Mouse (Mus musculus): ENCODE results near the gene Gm20388. TPM values are rescaled to one million over a fixed set of nuclear protein-coding genes. Genes with fewer than 3 reads are reported as not detected.
A peak's percentile ranks its signal among the peaks of the same experiment; 100 is the strongest.

Gene Gm20388
- polyA plus RNA-seq, 1 experiment: 28.1 TPM

GRCm38 (mm10) chr8:124346852-124347523 is 4436.3 kb downstream of the Gm20388 start:
- no peak overlapping the region for H3K9ac ChIP-seq (ENCODE audit: low read depth, poor library complexity, severe bottlenecking)
- H3K27ac ChIP-seq (ENCODE audit: insufficient read depth, low read length): no peak overlapping the region

GRCm38 (mm10) chr8:124348087-124348486 is 4437.4 kb downstream of the Gm20388 start:
- no peak for TF ChIP-seq POLR2A (IDR thresholded peaks at IDR 0.05; ENCODE audit: insufficient read depth, low read length)
- no peak for TF ChIP-seq EP300 (IDR thresholded peaks at IDR 0.05; ENCODE audit: insufficient read depth, low read depth, low read length)
- no peak for TF ChIP-seq CTCF (IDR thresholded peaks at IDR 0.05; ENCODE audit: low read depth, low read length)
- no peaks in the 10 kb centered on the region for H3K9me3 ChIP-seq (replicated peaks; ENCODE audit: control insufficient read depth, insufficient read depth, low read length, poor library complexity, severe bottlenecking)
- 0 out of 2 replicates have a peak, but pooled peaks cover 3% of the 10 kb centered on the region for H3K36me3 ChIP-seq (ENCODE audit: control insufficient read depth, insufficient read depth, low read length, poor library complexity, severe bottlenecking)
- no peaks in the 10 kb centered on the region for H3K27me3 ChIP-seq (ENCODE audit: control insufficient read depth, insufficient read depth, low read length, poor library complexity, severe bottlenecking)
- H3K9ac ChIP-seq (ENCODE audit: low read depth, poor library complexity, severe bottlenecking): no peak overlapping the region
- no peak overlapping the region for H3K4me3 ChIP-seq (ENCODE audit: low read depth, low read length)
- H3K27ac ChIP-seq (ENCODE audit: insufficient read depth, low read length): no peak overlapping the region
- H3K4me1 ChIP-seq (ENCODE audit: control insufficient read depth, insufficient read depth, low read length): no peaks in the 10 kb centered on the region

More at GRCm38 (mm10) chr8:124346852-124347523, 4436.3 kb downstream of the Gm20388 start:
- H3K9me3 ChIP-seq (replicated peaks; ENCODE audit: control insufficient read depth, insufficient read depth, low read length, poor library complexity, severe bottlenecking): no peaks in the 10 kb centered on the region
- H3K36me3 ChIP-seq (ENCODE audit: control insufficient read depth, insufficient read depth, low read length, poor library complexity, severe bottlenecking): 0 out of 2 replicates have a peak, but pooled peaks cover 3% of the 10 kb centered on the region
- no peak overlapping the region for H3K4me3 ChIP-seq (ENCODE audit: low read depth, low read length)
- H3K27me3 ChIP-seq (ENCODE audit: control insufficient read depth, insufficient read depth, low read length, poor library complexity, severe bottlenecking): no peaks in the 10 kb centered on the region
- no peaks in the 10 kb centered on the region for H3K4me1 ChIP-seq (ENCODE audit: control insufficient read depth, insufficient read depth, low read length)
- TF ChIP-seq POLR2A (IDR thresholded peaks at IDR 0.05; ENCODE audit: insufficient read depth, low read length) (no peak), EP300 (IDR thresholded peaks at IDR 0.05; ENCODE audit: insufficient read depth, low read depth, low read length) (0 out of 2 replicates have a peak, but pooled peaks have one; percentile 12), CTCF (IDR thresholded peaks at IDR 0.05; ENCODE audit: low read depth, low read length) (peak; percentile 97)

- H3K4me3 ChIP-seq (ENCODE audit: low read depth, low read length): no peak overlapping the region
- H3K36me3 ChIP-seq (ENCODE audit: control insufficient read depth, insufficient read depth, low read length, poor library complexity, severe bottlenecking): no peaks in the 10 kb centered on the region
- no peaks in the 10 kb centered on the region for H3K9me3 ChIP-seq (replicated peaks; ENCODE audit: control insufficient read depth, insufficient read depth, low read length, poor library complexity, severe bottlenecking)
- TF ChIP-seq CTCF (IDR thresholded peaks at IDR 0.05; ENCODE audit: low read depth, low read length): peak; percentile 98
- no peak for TF ChIP-seq POLR2A (IDR thresholded peaks at IDR 0.05; ENCODE audit: insufficient read depth, low read length)
- TF ChIP-seq EP300 (IDR thresholded peaks at IDR 0.05; ENCODE audit: insufficient read depth, low read depth, low read length): no peak
- no peak overlapping the region for H3K27ac ChIP-seq (ENCODE audit: insufficient read depth, low read length)
- no peaks in the 10 kb centered on the region for H3K27me3 ChIP-seq (ENCODE audit: control insufficient read depth, insufficient read depth, low read length, poor library complexity, severe bottlenecking)
- H3K4me1 ChIP-seq (ENCODE audit: control insufficient read depth, insufficient read depth, low read length): no peaks in the 10 kb centered on the region
- H3K9ac ChIP-seq (ENCODE audit: low read depth, poor library complexity, severe bottlenecking): no peak overlapping the region
These were observed 4439.0 kb downstream of the Gm20388 start for GRCm38 (mm10) chr8:124349663-124350062.

GRCm38 (mm10) chr8:124351636-124352035 is 4441.0 kb downstream of the Gm20388 start:
- Histone ChIP-seq H3K27ac (ENCODE audit: insufficient read depth, low read length) (no peak overlapping the region), H3K27me3 (ENCODE audit: control insufficient read depth, insufficient read depth, low read length, poor library complexity, severe bottlenecking) (no peaks in the 10 kb centered on the region), H3K36me3 (ENCODE audit: control insufficient read depth, insufficient read depth, low read length, poor library complexity, severe bottlenecking) (no peaks in the 10 kb centered on the region), H3K9ac (ENCODE audit: low read depth, poor library complexity, severe bottlenecking) (no peak overlapping the region), H3K4me1 (ENCODE audit: control insufficient read depth, insufficient read depth, low read length) (no peaks in the 10 kb centered on the region), H3K9me3 (replicated peaks; ENCODE audit: control insufficient read depth, insufficient read depth, low read length, poor library complexity, severe bottlenecking) (no peaks in the 10 kb centered on the region), H3K4me3 (ENCODE audit: low read depth, low read length) (no peak overlapping the region)
- peak; percentile 22 for TF ChIP-seq CTCF (IDR thresholded peaks at IDR 0.05; ENCODE audit: low read depth, low read length)
- no peak for TF ChIP-seq EP300 (IDR thresholded peaks at IDR 0.05; ENCODE audit: insufficient read depth, low read depth, low read length)
- TF ChIP-seq POLR2A (IDR thresholded peaks at IDR 0.05; ENCODE audit: insufficient read depth, low read length): no peak

GRCm38 (mm10) chr8:124360911-124361310 is 4450.3 kb downstream of the Gm20388 start:
- Histone ChIP-seq H3K4me3 (ENCODE audit: low read depth, low read length) (no peak overlapping the region), H3K9ac (ENCODE audit: low read depth, poor library complexity, severe bottlenecking) (no peak overlapping the region), H3K9me3 (replicated peaks; ENCODE audit: control insufficient read depth, insufficient read depth, low read length, poor library complexity, severe bottlenecking) (no peaks in the 10 kb centered on the region), H3K27me3 (ENCODE audit: control insufficient read depth, insufficient read depth, low read length, poor library complexity, severe bottlenecking) (no peaks in the 10 kb centered on the region), H3K4me1 (ENCODE audit: control insufficient read depth, insufficient read depth, low read length) (no peaks in the 10 kb centered on the region), H3K27ac (ENCODE audit: insufficient read depth, low read length) (no peak overlapping the region), H3K36me3 (ENCODE audit: control insufficient read depth, insufficient read depth, low read length, poor library complexity, severe bottlenecking) (no peaks in the 10 kb centered on the region)
- TF ChIP-seq EP300 (IDR thresholded peaks at IDR 0.05; ENCODE audit: insufficient read depth, low read depth, low read length): no peak

GRCm38 (mm10) chr8:124361773-124362427 is 4451.3 kb downstream of the Gm20388 start:
- Histone ChIP-seq H3K27ac (ENCODE audit: insufficient read depth, low read length) (no peak overlapping the region), H3K9me3 (replicated peaks; ENCODE audit: control insufficient read depth, insufficient read depth, low read length, poor library complexity, severe bottlenecking) (no peaks in the 10 kb centered on the region), H3K9ac (ENCODE audit: low read depth, poor library complexity, severe bottlenecking) (no peak overlapping the region), H3K4me1 (ENCODE audit: control insufficient read depth, insufficient read depth, low read length) (no peaks in the 10 kb centered on the region), H3K36me3 (ENCODE audit: control insufficient read depth, insufficient read depth, low read length, poor library complexity, severe bottlenecking) (no peaks in the 10 kb centered on the region), H3K4me3 (ENCODE audit: low read depth, low read length) (no peak overlapping the region), H3K27me3 (ENCODE audit: control insufficient read depth, insufficient read depth, low read length, poor library complexity, severe bottlenecking) (no peaks in the 10 kb centered on the region)
- TF ChIP-seq EP300 (IDR thresholded peaks at IDR 0.05; ENCODE audit: insufficient read depth, low read depth, low read length) (no peak), POLR2A (IDR thresholded peaks at IDR 0.05; ENCODE audit: insufficient read depth, low read length) (no peak), CTCF (IDR thresholded peaks at IDR 0.05; ENCODE audit: low read depth, low read length) (no peak)

Measured in ES-Bruce4 (cell line).